Mouse (Mus musculus) left cerebral cortex, adult 8-10 months (tissue): ENCODE measurements around the gene Adcy7. TPM values are rescaled to one million over a fixed set of nuclear protein-coding genes. Genes with fewer than 3 reads are reported as not detected.

Experiments
- DNase-seq, 2 experiments: peaks; one replicate each; pipeline ENCODE4 v3.0.0; 2022; ENCODE audit warnings: low spot score in 2 of 2
- total RNA-seq, 4 experiments: library from RNA; stranded (reverse); gene quantifications; 2 replicates each; pipeline ENCODE4 v1.2.4; 2022

Adcy7 gene
- total RNA-seq, 4 experiments from 2014 or later: 5.7 to 6.9 (median 6.4) TPM

DNA sequence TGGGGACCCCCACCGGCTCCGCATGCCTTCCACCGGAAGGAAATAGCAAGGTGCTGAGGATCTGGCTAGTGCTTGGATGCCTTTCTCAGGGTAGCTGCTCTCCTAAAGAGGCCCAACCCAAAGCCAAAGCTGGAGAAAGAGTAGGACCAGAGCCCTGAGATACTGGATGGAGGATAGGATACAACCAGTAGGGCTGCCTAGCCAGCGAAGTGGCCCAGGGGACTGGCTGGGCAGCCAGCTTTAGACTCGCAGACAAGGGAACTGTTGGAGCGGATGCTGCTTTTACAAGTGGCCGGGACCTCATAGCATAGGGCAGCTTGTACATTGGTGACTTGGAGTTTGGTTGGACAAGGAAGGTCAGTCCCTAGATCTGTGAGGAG, 838 bp downstream of the Adcy7 start:
- no peak for DNase-seq

GRCm38 (mm10) chr8:88274090-88274489, 1.9 kb downstream of the Adcy7 start:
- DNase-seq: no peak

DNA sequence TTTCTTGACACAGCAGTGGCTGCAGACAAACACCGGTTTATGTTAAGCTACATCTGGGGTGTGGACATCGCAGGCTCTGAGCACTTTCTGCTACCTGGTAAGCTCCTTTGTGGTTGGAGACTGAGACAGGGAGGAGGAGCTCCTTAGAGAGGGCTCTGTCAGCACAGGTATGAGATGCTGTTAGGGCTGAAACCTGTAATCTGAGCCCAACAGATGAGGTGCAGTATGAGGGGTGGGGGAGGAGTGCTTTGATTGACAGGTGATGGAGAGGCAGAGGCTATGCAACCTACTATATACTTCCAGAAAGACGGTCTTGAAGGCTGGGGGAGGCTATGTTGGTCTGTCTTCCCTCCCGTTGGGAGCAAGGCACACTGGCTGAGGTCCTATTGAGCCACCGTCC, 7.0 kb downstream of the Adcy7 start:
- DNase-seq: no peak

GRCm38 (mm10) chr8:88279670-88280069, 7.5 kb downstream of the Adcy7 start:
- DNase-seq: no peak

- no peak for DNase-seq
These were observed 8.7 kb downstream of the Adcy7 start for GRCm38 (mm10) chr8:88280904-88281303.

DNA sequence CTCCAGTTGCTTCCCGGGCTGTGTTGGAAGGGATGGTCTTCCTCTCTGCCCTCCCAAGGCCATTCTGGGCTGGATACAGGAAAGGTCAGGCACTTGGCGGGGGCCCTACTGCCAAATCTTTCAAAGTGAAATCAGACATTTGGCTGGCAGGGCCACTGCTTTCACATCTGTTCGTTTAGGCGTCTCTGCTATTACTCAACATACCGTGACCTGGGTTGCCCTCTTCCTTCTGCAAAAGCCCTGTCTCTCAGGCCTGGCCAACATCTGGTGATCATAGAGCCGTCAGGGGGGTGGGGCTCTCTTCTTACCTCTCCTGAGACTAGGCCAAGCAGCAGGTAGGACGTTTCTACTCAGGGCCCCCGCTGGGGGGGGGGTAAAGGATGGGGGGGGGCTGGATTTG, 10.5 kb downstream of the Adcy7 start:
- no peak for DNase-seq

GRCm38 (mm10) chr8:88283243-88284115, 11.3 kb downstream of the Adcy7 start:
- DNase-seq: no peak

GRCm38 (mm10) chr8:88284738-88285137, 12.5 kb downstream of the Adcy7 start:
- no peak for DNase-seq

- DNase-seq: no peak
These were observed 13.5 kb downstream of the Adcy7 start for GRCm38 (mm10) chr8:88285469-88286356.

GRCm38 (mm10) chr8:88286421-88286960, 14.3 kb downstream of the Adcy7 start:
- no peak for DNase-seq

DNA sequence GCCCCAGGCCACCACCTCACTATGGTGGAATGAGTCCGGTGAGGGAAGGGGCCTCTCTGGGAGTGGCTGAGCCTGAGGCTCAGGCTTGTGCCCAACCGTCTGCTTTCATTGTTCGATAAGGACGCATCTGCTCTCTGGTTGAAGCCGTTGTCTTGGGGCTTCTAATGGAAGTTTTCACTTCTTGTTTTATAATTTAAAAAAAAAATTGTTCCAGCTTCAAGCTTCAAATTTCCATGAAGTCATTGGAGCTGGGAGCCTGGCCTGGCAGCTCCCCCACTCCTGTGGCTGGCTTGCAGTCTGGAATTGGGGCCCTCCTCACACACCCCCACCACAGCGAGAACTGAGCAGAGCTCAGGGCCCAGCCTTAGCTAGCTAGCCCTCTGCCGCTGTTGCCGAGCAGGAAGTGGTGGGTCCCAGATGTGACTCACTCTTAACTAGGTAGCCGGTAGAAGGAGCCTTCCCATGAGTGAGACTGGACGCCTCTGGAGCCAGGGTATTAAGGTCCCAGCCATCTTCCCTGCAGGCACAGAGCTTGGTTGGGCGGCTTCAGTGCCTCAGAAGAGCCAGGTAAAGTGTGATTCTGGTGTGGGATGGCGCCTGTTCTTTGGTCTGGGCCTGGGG, 16.5 kb downstream of the Adcy7 start:
- DNase-seq: no peak

DNA sequence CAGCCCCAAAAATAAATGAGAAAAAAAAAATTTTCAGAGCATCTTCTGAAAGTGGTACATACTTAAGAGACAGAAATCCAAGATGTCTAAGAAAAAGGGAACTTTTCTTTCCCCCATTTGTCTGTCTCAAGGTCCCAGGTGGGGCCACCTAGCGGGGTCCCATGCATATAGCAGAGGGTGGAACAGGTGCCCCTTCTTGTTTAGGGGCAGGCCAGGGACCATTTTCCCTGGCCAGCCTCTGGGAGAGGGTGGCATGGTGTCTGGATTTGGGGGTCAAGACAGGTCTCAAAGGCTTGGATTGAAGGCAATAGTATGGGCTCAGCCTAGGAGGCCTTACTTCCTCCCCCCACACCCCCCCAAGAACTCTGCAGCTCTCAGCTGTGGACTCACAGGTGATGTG, 17.7 kb downstream of the Adcy7 start:
- DNase-seq: no peak

DNA sequence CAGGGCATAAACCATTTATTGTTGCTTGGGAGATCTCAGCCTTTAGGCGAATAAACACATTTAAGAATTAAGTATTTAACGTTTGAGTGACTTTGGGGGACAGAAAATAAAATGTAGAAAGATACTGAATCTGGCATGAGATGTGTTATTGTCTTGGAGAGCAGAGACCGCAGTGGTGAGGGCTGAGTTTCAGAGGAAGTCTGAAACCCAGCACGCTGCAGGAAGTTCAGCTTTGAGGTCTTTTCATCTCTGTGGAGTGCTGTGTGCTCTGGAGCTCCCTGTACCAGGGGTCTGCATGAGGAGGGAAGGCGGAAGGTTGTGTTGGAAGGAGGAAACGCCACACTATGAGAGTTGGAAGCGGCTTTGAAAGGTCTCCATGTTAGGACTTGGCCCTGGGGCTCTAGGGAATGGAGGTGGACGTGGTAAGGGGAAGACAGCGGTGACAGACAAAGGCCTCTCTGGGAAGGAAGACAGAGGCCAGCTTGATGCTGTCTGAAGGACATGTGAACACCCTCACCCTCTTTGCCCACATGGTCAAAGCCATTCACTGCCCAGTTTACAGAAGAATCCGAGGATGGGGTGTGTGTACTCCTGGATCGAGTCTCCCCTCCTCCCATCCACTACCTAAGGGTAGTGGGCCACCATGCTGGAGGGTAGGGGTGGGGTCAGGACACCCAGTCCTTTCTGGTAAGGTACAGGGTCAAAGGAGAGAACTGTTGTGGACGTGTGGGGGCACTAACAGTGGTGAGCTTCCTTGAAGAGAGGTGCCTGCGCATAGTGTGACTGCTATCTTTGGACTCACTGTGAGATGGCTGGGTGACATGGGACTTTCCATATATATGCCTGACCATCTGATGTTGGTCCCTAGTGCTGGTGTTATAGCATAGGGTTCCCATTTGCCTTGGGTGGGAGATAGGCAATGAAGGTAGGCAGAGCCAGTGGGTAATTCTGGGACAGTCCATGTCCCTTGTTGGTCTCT, 18.4 kb downstream of the Adcy7 start:
- DNase-seq: no peak

- no peak for DNase-seq
These were observed 19.1 kb downstream of the Adcy7 start for GRCm38 (mm10) chr8:88291305-88291690.

DNA sequence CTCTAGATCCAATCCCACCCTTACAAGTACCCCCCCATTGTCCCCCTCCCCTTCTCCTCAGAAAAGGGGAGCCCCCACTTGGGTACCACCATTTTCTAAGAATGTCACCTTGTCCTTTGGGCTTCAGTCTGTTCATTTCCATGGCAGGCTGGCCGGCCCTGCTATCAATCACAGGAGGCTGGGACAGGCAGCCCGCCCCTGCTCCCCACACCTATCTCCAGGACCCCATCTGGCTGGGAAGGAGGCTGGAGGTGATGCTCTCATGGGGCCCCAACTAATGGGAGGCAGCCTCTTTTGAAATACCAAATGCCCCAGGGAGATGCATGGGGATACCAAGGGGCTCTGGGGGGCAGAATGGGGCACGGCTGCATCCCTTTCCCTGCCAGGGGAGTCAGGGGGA, 20.7 kb downstream of the Adcy7 start:
- no peak for DNase-seq

DNA sequence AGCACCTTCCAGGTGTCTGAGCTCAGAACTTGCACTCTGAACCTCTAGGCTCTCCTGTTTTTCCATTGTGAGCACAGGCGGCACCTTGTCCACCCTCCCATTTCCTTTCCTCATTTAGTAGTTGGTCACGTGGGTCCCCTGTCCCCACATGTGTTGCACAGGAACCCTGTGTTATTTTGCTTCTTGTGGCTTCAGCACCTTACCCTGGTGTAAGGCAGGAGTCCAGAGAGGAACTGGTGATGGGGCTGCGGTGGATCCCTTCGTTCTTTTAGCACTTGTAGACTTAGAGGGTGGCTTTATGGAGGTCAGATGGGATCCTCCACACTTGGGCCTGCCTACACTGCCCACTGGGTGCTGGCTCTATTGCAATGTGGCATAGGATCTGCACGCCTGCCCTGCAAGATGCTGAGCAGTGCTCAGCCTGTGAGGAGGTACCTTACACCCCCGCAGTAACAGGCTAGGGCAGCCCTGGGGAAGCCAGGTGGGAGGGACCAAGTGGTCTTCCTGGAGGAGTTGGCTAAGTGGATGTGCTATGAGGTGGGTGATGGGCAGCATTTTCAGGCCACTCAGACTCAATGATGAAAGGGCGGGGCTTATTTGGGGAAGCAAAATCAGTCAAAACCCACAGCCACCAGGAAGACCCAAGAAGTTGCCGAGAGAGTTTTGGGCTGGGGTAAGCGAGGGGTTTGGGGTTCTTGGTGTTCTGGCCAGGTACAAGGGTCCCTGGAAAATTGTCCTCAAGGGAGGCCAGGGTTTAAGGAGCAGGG, 21.6 kb downstream of the Adcy7 start:
- DNase-seq: no peak

GRCm38 (mm10) chr8:88294977-88295376, 22.8 kb downstream of the Adcy7 start:
- no peak for DNase-seq

GRCm38 (mm10) chr8:88297976-88298732, 26.0 kb downstream of the Adcy7 start:
- no peak for DNase-seq

DNA sequence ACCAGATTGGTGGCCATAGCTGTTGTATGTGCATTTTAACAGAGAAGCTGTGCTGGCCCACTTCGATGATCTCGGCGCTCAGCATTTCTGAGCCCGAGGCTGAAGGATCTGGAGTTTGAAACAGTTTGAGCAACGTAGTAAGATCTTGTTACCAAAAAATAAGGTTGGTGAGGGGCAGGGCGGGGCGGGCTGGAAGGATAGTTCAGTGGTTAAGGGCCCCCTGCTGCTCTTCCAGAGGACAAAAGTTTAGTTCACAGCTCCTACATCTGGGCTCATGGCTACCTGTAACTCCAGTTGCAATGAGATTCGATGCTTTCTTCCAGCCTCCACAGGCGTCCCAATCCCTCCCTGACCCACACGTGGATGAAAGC, 26.5 kb downstream of the Adcy7 start:
- DNase-seq: no peak
